Mouse (Mus musculus) mesoderm, embryonic 11.5 days (tissue): ENCODE results near the gene Ell2.

Source experiments
- DNase-seq: peaks from one replicate; pipeline ENCODE4 v3.0.0-alpha.2; 2012; ENCODE audit warnings: low read depth, low spot score

The Ell2 gene

GRCm38 (mm10) chr13:75730717-75731116 lies 24.2 kb downstream of the Ell2 start:
- no peak for DNase-seq

DNA sequence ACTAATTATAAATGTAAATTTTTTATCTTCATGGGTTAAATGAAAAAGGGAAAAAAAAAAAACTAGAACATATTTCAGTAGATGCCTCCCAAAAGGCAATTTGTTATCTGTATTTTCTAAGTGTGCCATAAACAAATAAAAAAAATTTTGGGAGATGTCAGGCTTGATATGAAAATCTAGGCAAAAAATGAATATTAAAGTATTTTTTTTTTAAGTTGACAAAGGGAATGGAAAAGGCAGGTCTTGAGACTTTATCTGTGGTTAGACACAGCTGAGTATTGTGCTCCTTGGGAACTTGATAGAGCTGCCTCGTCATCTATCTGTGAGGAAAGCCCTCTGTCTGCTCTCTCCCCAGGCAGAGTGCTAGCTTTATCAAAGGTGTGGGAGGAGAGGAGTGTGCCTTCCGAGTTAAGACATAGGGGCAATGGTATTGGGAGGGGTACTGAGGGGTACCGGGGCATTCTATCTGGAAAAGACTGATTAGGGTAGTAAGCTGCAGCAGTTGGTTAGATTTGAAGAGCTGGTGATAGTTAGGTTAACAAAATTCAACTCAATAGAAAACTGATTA lies 27.1 kb downstream of the Ell2 start:
- no peak for DNase-seq

- no peak for DNase-seq
These were observed 27.7 kb downstream of the Ell2 start for GRCm38 (mm10) chr13:75734231-75734630.

DNA sequence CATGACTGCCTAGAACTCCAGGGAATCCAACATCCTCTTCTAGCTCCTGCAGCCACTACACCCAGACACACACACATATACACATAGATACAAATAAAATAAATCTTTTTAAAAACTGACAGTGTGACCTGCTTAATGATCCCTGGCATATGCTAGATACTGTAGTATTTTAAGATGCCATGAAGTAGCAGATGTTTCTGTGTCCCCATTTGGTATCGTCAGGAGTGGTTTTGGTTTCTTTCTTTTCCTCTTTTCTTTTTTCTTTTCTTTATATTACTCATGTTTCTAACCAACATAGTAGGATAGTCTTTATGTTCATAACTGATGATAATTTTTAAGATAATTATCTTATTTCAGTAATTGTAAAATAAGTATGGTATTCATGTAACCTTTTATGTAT lies 29.0 kb downstream of the Ell2 start:
- no peak for DNase-seq

DNA sequence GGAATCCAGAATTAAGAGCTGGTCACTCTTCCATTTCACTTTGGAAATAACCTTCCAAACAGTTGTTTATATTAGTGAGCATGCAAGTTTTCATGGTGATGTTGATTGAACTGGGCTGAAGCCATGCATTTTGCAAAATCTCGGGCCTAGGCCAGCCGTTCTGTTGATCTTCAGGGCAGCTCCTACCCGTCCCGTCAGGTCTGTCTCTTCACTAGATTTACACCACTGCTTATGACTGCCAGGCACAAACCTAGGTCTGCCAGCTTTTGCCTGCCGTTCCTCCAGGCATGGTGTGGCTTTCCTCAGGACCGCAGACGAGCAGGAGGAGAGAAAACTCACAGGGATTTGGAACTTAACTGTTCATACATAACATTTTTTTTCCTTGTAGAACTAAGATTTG lies 31.4 kb downstream of the Ell2 start:
- DNase-seq = no peak

GRCm38 (mm10) chr13:75738536-75738935 lies 32.0 kb downstream of the Ell2 start:
- DNase-seq = no peak

DNA sequence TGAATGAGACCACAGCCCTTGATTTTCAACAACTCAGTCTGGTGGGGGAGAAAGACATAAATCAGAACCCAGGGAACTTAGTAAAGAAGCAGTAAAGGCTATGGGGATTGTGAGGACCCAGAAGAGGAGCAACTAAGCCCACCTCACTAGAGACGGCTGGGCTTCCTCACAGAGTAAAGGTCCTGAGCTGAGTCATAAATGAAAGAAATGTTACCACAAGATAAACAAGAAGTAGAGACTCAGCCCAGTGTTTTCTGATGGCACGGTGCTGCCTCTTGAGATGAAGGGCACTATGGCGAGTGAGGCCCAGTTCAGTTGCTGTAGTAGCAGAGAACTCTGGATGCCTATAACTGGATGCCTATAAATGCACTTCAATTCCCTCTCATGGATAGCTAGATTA lies 32.4 kb downstream of the Ell2 start:
- no peak for DNase-seq

DNA sequence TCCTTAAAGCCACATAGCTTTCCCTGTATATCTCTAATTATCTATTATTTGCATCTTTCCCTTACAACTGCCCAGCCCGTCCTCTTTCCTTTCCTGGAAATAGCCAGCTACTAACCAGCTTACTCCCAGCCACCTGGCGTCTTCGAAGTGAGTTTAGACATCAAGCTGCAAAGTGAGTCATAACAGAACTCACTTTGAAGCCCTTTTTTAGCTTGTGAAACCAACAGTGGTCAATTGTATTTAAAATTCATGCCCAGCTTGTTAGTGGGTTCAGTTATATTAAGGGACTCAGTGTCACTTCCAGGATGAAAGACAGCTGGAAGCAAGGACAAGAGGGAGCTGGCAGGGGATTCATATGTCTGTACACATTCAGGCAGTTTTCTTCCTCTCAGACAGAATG lies 33.5 kb downstream of the Ell2 start:
- no peak for DNase-seq

GRCm38 (mm10) chr13:75741119-75741518 lies 34.6 kb downstream of the Ell2 start:
- DNase-seq = no peak

DNA sequence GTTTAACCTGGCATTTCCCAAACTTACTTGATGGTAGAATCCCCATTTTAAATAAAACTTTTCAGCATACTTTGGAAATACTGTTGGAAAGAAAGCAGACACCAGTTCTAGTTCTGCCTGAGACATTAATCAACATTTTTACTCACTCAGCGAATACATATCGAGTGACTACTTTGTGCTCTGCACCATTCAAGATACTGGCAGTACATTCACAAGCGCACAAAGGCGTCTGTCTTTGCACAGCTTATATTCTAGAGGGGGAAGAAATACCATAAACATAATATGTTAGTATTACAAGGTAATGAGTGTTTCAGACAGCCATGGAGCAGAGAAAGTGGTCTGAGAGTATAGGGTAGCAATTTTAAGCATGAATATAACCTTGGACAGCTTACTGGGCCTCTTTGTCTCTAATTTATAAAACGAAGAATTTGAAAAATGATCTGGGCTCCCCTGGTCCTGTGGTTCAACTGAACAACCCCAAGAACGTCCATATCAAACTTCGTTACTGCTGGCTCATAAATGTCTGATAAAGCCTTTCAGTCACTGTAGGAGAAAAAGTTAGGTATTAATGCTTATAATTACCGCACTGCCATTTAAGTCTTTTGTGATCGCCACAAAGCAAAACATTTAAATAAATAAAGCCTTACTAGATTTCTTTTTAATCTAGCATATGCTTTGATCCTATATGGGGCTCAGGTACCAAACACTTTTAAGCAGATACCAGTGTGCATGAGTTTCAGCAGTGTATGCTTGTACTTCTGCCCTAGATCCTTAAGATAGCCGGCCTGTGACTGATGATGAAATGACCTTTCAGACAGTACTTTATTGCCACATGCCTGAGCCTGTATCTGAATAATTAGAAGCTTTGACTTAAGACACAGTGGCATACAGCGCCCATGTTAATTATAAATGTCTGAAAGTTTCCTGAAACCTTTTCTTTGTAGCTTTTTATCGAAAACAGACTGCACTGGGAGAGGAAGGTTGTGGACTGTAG lies 35.5 kb downstream of the Ell2 start:
- DNase-seq = no peak

DNA sequence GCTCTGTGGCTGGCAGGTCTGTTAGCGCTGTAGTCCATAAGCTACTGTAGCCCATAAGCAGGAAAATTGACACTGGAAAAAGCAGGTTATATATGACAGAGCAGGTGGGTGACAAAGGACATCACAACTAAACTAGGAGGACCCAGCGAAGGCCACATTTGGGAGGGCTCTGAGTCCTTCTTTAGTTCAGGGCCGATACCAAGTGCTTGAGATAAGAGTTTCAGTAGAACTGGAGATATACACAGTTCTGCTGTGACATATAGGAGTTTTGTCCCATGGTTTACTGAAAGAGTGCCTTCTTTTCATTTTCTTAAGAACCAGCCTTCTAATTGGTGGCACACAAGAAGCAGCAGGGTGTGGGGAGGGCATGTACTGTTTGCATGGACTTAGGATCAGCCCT lies 36.4 kb downstream of the Ell2 start:
- DNase-seq = no peak

GRCm38 (mm10) chr13:75744065-75744464 lies 37.5 kb downstream of the Ell2 start:
- DNase-seq = no peak

DNA sequence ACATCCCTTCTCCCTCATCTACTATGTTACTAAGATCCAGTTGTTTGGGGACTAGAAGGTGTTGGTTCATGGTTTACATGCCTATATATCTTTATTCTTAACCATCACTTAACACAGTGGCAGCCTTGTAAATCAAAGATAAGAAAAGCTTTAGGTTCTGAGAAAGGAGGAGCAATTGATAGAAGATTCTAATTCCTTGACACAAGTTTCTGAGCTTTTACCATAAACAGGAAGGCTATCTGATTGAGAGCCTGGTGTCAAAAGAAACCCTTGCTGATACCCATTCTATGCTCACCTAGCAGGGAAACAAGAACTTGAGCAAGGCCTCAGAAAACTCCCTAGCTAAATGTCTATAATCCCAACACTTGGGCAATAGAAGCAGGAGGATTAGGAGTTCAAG lies 38.8 kb downstream of the Ell2 start:
- no peak for DNase-seq

DNA sequence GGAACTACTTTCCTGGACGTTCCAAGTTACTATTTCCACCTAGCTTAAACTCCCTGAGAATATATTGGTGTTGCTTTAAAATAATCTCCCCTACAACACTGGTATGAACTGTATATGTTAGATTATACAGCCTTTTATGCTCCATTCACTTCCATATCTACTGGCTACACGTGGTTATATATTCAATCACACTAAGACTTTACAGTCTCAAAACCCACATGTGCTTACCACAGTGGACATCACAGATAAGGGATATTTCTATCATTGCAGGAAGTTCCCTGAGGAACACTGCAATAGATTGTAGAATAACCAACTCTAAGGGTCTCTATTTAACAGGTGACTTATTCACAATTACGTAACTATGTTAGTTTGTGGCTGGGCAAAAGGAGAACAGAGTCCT lies 40.7 kb downstream of the Ell2 start:
- DNase-seq = no peak

GRCm38 (mm10) chr13:75748685-75749084 lies 42.1 kb downstream of the Ell2 start:
- DNase-seq = no peak

- no peak for DNase-seq
These were observed 44.2 kb downstream of the Ell2 start for GRCm38 (mm10) chr13:75750785-75751184.

- no peak for DNase-seq
These were observed 45.8 kb downstream of the Ell2 start for GRCm38 (mm10) chr13:75752216-75752938.

- no peak for DNase-seq
These were observed 47.8 kb downstream of the Ell2 start for GRCm38 (mm10) chr13:75754398-75754797.

DNA sequence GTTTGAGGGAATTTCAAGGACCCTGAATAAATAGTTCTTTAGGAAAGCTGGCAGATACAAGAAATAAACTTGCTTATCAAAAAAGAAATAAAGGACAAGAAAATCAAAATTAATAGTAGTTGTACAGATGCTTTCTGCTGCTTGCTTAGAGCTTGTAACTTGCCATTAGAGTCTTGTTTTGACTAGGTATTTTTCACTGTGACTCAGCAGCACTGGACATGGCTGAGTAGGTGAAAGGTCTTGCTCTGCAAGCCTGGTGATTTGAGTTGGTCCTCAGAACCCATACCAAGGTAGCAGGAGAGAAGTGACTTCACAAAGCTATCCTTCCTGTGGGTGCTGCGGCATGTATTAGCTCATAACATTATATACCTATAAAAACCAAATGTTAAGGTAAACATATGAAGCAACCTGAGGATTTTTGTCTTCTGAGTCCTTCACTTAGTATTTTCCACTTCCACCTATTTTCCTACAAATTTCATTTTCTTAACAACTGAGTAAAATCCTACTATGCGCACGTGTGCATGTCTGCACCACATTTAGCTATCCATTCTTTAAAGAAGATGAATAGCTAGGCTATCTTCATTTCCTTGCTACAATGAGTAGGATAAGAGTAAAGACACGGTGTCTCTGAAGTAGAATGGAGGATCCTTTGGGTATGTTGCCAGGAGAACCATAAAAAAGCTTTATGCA lies 54.4 kb downstream of the Ell2 start:
- DNase-seq = no peak

DNA sequence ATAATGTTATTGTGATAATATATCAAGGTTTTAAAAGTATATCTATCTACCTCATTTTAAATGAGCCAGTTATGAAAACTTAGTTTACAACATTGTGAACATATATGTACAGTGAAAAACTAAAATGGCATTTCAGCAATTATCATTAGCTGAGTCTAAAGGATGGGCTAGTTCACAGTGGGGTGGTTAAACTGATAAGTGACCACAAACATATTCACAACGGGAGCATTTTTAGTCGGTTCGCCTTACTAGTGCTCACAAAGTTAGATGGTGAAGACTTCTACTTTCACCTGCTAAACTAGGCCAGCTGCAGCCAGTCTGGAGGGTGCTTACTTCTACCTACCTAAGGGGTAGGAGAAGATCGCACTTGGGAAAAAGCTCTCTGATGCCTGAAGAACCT lies 56.2 kb downstream of the Ell2 start:
- no peak for DNase-seq

- no peak for DNase-seq
These were observed 56.7 kb downstream of the Ell2 start for GRCm38 (mm10) chr13:75763280-75763679.

DNA sequence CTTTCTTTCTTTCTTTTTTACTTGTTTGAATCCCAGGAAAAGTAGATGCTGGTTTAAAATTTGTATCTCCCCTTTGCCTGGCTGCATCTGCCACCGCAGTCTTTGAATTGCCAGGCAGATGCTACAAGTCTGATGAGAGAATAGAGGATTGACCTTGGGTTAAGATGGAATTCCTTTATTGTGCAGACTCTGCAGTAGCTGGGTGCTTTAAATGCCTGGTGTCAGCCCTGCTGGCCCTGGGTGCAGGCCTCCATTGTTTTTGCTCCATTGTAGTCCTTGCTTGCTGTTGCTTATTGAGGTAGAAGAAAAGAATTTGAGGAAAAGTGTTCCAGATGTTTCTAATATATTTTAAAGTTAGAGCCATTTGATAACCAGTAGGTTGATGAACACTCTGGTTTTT lies 59.2 kb downstream of the Ell2 start:
- no peak for DNase-seq
